Mouse (Mus musculus) adrenal gland, postnatal 36 days (tissue): ENCODE measurements around the gene Pgap2. TPM values are rescaled to one million over a fixed set of nuclear protein-coding genes. Genes with fewer than 3 reads are reported as not detected.
A peak's percentile ranks its signal among the peaks of the same experiment; 100 is the strongest.

Experiments
- DNase-seq, 2 experiments: peaks; one replicate each; pipeline ENCODE4 v3.0.0; 2021; ENCODE audit warnings: mixed read lengths in 1 of 2
- total RNA-seq, 2 experiments: library from RNA; stranded (reverse); gene quantifications; 2 replicates each; pipeline ENCODE4 v1.2.3; 2021

Gene Pgap2
- total RNA-seq, 2 experiments from 2014 or later, result 64.1 to 103 TPM

DNA sequence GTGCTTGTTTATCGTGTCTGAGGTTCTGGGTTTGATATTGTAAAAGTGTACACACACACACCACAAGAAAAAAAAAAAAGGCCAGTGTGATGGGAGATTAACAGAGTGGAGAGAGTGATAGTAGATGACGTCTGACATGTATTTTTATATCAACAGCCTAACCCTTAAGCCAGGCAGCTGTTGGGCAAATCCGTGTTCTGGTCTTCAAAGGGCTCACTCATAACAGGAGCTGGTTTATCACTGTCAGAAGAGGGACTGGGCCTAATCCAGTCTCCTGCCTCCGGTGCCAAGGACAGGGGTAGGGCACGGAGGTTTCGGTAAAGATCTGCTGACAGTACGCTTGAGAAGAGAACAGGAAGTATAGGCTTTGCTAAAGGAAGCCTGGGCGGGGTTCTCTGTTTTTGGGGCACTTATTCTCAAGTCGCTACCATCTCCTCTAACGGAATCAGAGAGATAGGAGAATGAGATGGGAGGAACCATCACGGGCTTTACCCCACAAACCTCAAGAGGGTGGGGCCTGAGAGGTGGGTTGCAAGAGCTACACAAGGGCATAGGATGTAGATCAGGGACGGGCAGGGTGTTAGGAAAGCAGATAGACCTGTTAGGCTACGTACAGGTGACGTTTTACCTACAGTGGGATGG, 56.5 kb downstream of the Pgap2 start:
- DNase-seq, result no peak

DNA sequence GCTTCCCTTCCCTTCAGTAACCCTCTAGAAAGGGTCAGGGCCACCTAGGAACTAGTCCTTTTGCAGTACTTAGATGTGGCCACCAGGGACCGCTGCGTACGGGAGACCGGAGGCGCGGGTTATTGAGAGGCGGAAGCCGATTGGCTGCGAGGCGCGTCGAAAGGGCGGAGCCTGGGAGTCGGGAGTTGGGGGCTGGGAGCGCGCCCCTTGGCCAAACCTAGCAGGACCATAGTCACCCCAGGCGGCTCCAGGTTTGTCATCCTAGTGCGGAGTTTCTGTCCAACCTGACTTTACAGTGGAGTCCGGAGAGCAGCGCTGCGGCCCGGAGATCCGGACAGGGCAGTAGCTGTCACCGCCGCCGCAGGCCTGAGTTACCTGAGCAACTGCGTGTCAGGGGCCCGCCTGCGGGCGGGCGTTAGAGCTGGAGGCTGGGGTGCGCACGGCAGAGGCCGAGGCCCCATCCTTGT, 57.1 kb downstream of the Pgap2 start:
- peak; percentile 95 to 96 for DNase-seq

DNA sequence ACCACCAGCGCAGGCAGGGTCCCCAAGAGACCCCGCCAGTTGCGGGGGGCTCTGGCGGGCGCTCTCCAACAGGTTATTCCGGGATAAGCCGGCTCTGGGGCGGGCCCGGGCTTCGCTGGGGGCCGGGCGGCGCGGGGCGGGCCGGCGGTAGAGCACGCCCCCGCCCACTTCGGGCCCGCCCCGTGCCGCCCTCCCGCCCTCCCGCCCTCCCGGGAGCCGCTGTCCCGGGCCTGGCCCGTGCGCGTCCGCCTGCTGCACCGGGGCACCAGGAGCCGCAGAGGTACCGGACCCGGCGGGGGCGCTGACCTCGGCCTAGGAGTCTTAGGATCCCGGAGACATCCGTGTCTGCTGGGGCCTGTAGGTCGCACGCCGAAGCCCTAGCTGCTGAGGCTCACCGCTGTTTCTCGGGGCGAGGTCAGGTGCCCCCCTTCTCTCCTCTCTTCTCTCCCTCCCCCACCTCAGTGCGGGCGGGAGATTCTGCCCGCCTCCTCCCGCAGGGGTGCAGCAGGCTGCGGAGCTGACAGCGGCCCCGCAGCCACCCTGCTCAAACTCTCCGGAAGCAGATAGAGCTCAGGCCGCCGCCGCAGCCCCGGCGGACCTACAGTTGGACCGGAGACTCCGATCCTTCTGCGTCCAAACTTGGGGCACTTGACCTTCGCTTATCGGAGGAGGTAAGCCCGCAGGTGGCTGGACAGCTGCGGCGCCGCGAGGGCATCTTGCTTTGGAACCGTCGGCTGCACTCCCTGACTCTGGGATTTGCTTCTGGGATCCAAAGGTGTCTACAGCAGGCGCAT, 57.8 kb downstream of the Pgap2 start, which contains the start of gene Stim1:
Gene Stim1, plus strand, starts transcription at position 206 of the 794 bp plus-strand sequence.
- peak; percentile 74 to 89 for DNase-seq

DNA sequence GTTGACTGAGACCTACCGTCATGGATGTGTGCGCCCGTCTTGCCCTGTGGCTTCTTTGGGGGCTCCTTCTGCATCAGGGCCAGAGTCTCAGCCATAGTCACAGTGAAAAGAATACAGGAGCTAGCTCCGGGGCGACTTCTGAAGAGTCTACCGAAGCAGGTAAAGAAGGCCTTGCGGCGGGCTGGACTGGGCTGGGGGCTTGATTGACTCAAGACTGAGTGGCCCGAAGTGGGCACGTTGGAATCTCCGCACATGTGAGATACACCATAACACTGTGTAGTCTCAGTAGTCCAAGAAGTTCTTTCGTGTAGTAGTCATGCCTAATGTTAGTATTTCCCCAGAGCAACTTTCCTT, 58.4 kb downstream of the Pgap2 start:
- no peak for DNase-seq

DNA sequence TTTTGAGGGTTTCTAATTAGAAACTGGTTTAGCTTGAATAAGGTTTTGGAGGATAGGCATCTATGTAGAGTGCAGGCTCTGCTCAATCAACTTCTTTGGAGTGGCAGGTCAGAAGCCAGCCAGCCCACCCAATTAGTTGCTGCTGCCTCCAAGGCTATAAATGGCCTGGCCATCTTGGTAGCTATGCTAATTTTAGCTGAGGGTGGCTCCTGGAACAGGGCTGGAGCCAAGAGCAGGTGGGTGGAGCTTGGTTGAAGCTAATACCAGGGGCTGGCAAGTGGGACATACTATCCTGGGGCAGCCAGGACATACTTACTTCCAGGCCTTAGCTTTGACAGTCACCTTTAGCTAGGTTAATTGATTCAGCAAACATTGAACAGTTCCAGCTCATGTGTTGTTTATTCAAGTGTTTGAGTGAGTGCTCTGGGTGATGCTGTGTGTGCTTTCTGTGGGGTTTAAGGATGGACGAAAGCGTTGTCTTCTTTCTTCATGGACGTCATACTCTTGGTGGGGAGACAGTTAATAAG, 62.5 kb downstream of the Pgap2 start:
- no peak for DNase-seq

DNA sequence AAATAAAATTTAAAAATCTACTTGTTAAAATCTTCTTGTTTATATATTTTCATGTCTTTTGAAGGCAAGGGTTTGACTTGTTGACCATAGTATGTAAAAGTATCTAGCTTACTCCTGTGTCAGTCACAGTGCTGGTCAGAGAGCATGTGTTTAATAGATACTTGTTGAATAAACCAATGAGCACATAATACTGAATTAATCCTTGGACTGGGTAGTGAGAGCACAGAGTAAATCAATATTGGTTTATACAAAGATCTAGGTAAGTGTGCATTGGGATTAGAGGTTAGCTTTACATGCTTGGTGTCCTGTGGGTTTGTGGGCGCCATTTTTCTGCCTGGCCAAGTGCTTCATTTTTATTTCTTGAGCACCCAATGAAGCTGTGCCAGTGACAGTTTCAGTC, 71.4 kb downstream of the Pgap2 start:
- DNase-seq, result no peak

DNA sequence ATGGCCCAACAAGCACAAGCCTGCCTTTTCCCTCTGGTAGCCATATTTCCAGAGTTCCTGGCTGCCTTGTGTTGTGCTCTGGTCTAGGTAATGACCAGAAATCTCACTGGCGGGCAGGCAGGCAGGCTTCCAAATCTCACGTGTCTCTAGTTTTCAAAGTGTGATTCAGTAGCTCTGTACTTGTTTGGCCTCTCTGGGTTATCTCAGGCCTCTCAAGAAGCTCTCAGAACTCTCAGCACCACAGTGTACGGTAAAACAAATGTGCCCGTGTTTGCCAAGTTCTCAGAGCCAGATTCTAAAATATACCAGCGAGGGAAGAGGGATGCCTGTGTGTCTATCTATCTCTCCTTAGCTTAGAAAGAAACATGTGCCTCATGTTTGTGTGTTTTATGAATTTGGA, 72.3 kb downstream of the Pgap2 start:
- no peak for DNase-seq

Other genes with a start within 250 kb of the Pgap2 start
- 1 to 10 TPM; 7.6 to 9.6 TPM for gene Il18bp, start 191.5 kb upstream of the Pgap2 start, total RNA-seq
- gene Rnf121, start 144.7 kb upstream of the Pgap2 start, total RNA-seq, result 10 to 100 TPM; 33.0 to 38.6 TPM
- 10 to 100 TPM in 1 of 2 experiments, 1 to 10 TPM in 1; 9.7 to 12.2 TPM for gene Xndc1, start 144.7 kb upstream of the Pgap2 start, total RNA-seq
- 1 to 10 TPM in 1 of 2 experiments, under 1 TPM in 1; 0.70 to 1.0 TPM for gene Xntrpc, start 144.5 kb upstream of the Pgap2 start, total RNA-seq
- gene Trpc2, start 127.1 kb upstream of the Pgap2 start, total RNA-seq, result under 1 TPM in 1 of 2 experiments, not detected in 1; 0.46 TPM
- gene Art1, start 108.5 kb upstream of the Pgap2 start, total RNA-seq, result not detected
- gene Art5, start 100.7 kb upstream of the Pgap2 start, total RNA-seq, result not detected
- gene Chrna10, start 93.4 kb upstream of the Pgap2 start, total RNA-seq, result not detected
- gene Nup98, start within 50 bp of the Pgap2 start, total RNA-seq, result 10 to 100 TPM; 61.1 to 78.2 TPM
- gene Rhog, start 45.8 kb downstream of the Pgap2 start, total RNA-seq, result 10 to 100 TPM; 53.8 to 55.6 TPM
- 10 to 100 TPM; 63.5 to 73.1 TPM for gene Stim1, start 57.6 kb downstream of the Pgap2 start, total RNA-seq
- 10 to 100 TPM; 19.2 to 21.4 TPM for gene Rrm1, start 231.5 kb downstream of the Pgap2 start, total RNA-seq